Mouse (Mus musculus) liver, embryonic 14.5 days (tissue): ENCODE results near the gene Ints6l. TPM values are rescaled to one million over a fixed set of nuclear protein-coding genes. Genes with fewer than 3 reads are reported as not detected.

Experiments
- ATAC-seq: fragments of 200-750 bp; cut with Nextera tagmentation; 2 replicates; pipeline ENCODE4 v1.8.0; 2017; ENCODE audit warnings: moderate number of reproducible peaks, mild to moderate bottlenecking, moderate library complexity; ENCODE audit not compliant: insufficient read depth
- DNase-seq, 3 experiments: peaks; one replicate each; pipeline ENCODE4 v3.0.0-alpha.2; 2012 to 2013; ENCODE audit warnings: low read depth in 3 of 3, low spot score in 3 of 3
- H3K27ac ChIP-seq: fragments of 300-500 bp; sonication (generic); 2 replicates; pipeline ENCODE4 v1.5.1; 2014; ENCODE audit warnings: moderate library complexity, mild to moderate bottlenecking, control low read depth, inconsistent platforms
- H3K27me3 ChIP-seq: fragments of 300-500 bp; sonication (generic); 2 replicates; pipeline ENCODE4 v1.6.1; 2014; ENCODE audit warnings: mild to moderate bottlenecking, low read length, moderate library complexity; ENCODE audit not compliant: control insufficient read depth, insufficient read depth
- H3K36me3 ChIP-seq: fragments of 300-500 bp; sonication (generic); replicated peaks from 2 replicates; pipeline ENCODE4 v1.6.1; 2014; ENCODE audit warnings: low read depth; ENCODE audit not compliant: control insufficient read depth, insufficient read depth
- H3K4me1 ChIP-seq, 2 experiments: fragments of 200-500 bp in 1 of 2; fragments of 300-500 bp in 1 of 2; sonication (generic) in 1 of 2; replicated peaks; 2 replicates each; pipeline ENCODE4 v1.6.1; 2012 to 2014; ENCODE audit warnings: antibody characterized with exemption in 1 of 2, inconsistent platforms in 1 of 2, low read length in 1 of 2; ENCODE audit not compliant: control insufficient read depth in 2 of 2, insufficient read depth in 2 of 2
- H3K4me2 ChIP-seq: fragments of 300-500 bp; sonication (generic); 2 replicates; pipeline ENCODE4 v1.6.1; 2014; ENCODE audit warnings: low read depth, mild to moderate bottlenecking, control low read depth, moderate library complexity
- H3K4me3 ChIP-seq, 2 experiments: fragments of 200-500 bp in 1 of 2; fragments of 300-500 bp in 1 of 2; sonication (generic) in 1 of 2; 2 replicates each; pipeline ENCODE4 v1.5.1; 2012 to 2014; ENCODE audit warnings: low read depth in 2 of 2, low read length in 2 of 2, mild to moderate bottlenecking in 2 of 2, control low read depth in 1 of 2, inconsistent platforms in 1 of 2, moderate library complexity in 1 of 2; ENCODE audit not compliant: insufficient read depth in 1 of 2
- H3K9ac ChIP-seq: fragments of 300-500 bp; sonication (generic); replicated peaks from 2 replicates; pipeline ENCODE4 v1.6.1; 2014; ENCODE audit warnings: mild to moderate bottlenecking, control low read depth, moderate library complexity
- H3K9me3 ChIP-seq: fragments of 300-500 bp; sonication (generic); 2 replicates; pipeline ENCODE4 v1.6.1; 2016; ENCODE audit warnings: low read length, mixed read lengths; ENCODE audit not compliant: control insufficient read depth
- CTCF ChIP-seq: IDR thresholded peaks from 2 replicates; pipeline ENCODE4 v1.5.1; 2016; ENCODE audit warnings: antibody characterized with exemption, low read depth, control low read depth
- EP300 ChIP-seq: IDR thresholded peaks from 2 replicates; pipeline ENCODE4 v1.6.1; 2016; ENCODE audit warnings: antibody characterized with exemption, low read depth
- WGBS: fragments of 180-500 bp; shearing (Covaris S2); extraction: QIAGEN DNeasy Blood & Tissue Kit; methylation state at CpG from one replicate; pipeline ENCODE4 v1.1.7; 2014; ENCODE audit not compliant: insufficient replicate concordance; 5-methylcytosine and 5-hydroxymethylcytosine counted together
- polyA plus RNA-seq, 2 experiments: library from polyadenylated mRNA; depleted of rRNA in 1 of 2; stranded (reverse) in 1 of 2; unstranded in 1 of 2; fragments of >200 nt; fragmentation: Nextera tagmentation in 1 of 2; extraction: Ambion mirVana in 1 of 2; gene quantifications; 2 replicates each; pipeline versions ENCODE4 v1.2.1 to v1.2.3; 2012 to 2014

Gene Ints6l
- polyA plus RNA-seq, 2 experiments, result 36.4 to 79.7 TPM

- TF ChIP-seq EP300 (0 out of 2 replicates have a peak, but pooled peaks have one; percentile 21), CTCF (peak; percentile 70)
- peak; percentile 90 for ATAC-seq
- peak; percentile 77 to 79 (median 78) for DNase-seq
- peak overlapping the region; percentile 71 for H3K4me2 ChIP-seq
- H3K9me3 ChIP-seq, result no peaks in the 10 kb centered on the region
- peak overlapping the region; percentile 88 for H3K27ac ChIP-seq
- WGBS, result 11% methylated on average over 52 of the region's 65 CpGs
- peak overlapping the region; percentile 68 to 81 for H3K4me3 ChIP-seq
- peak overlapping the region; percentile 91 for H3K9ac ChIP-seq
- H3K27me3 ChIP-seq, result no peaks in the 10 kb centered on the region
- peaks cover 3% of the 10 kb centered on the region for H3K36me3 ChIP-seq
- H3K4me1 ChIP-seq, result peaks cover 0 to 9% of the 10 kb centered on the region in 2 experiments; a peak in 3 of 4 replicates
These were observed 952 bp downstream of the Ints6l start for GRCm38 (mm10) chrX:56455372-56456246.

- Histone ChIP-seq H3K4me1 (peaks cover 0 to 9% of the 10 kb centered on the region in 2 experiments; a peak in 3 of 4 replicates), H3K4me2 (peak overlapping the region; percentile 71), H3K36me3 (peaks cover 6% of the 10 kb centered on the region), H3K4me3 (peak overlapping the region; percentile 68 to 81), H3K27ac (peak overlapping the region; percentile 81), H3K9ac (peak overlapping the region; percentile 91), H3K9me3 (no peaks in the 10 kb centered on the region), H3K27me3 (no peaks in the 10 kb centered on the region)
- WGBS, result 4% methylated on average over 8 of the region's 8 CpGs
- TF ChIP-seq CTCF (no peak), EP300 (peak; percentile 90)
- peak; percentile 73 to 76 (median 76) for DNase-seq
- ATAC-seq, result peak; percentile 68
These were observed 1.7 kb downstream of the Ints6l start for GRCm38 (mm10) chrX:56456379-56456778.

GRCm38 (mm10) chrX:56462020-56462933 lies 7.6 kb downstream of the Ints6l start:
- H3K4me1 ChIP-seq, result peaks cover 0 to 19% of the 10 kb centered on the region in 2 experiments; a peak in 2 of 4 replicates
- 41% methylated on average over 14 of the region's 14 CpGs for WGBS

GRCm38 (mm10) chrX:56464906-56465305 lies 10.2 kb downstream of the Ints6l start:
- Histone ChIP-seq H3K36me3 (peaks cover 18% of the 10 kb centered on the region), H3K4me3 (no peak overlapping the region), H3K4me2 (peak overlapping the region; percentile 24), H3K27ac (no peak overlapping the region), H3K9ac (no peak overlapping the region), H3K27me3 (no peaks in the 10 kb centered on the region), H3K4me1 (peaks cover 0 to 19% of the 10 kb centered on the region in 2 experiments; a peak in 2 of 4 replicates), H3K9me3 (no peaks in the 10 kb centered on the region)
- ATAC-seq (peak; percentile 53; the same call in 1 of the 2 replicates), DNase-seq (no peak)
- TF ChIP-seq CTCF (no peak), EP300 (peak; percentile 55)
- WGBS, result 30% methylated on average over 1 of the region's 1 CpGs

More at GRCm38 (mm10) chrX:56462020-56462933, 7.6 kb downstream of the Ints6l start:
- Histone ChIP-seq H3K4me2 (no peak overlapping the region), H3K9me3 (no peaks in the 10 kb centered on the region), H3K27me3 (no peaks in the 10 kb centered on the region), H3K27ac (no peak overlapping the region), H3K36me3 (peaks cover 18% of the 10 kb centered on the region), H3K9ac (no peak overlapping the region), H3K4me3 (no peak overlapping the region)
- ATAC-seq (no peak), DNase-seq (no peak)
- TF ChIP-seq CTCF (no peak), EP300 (no peak)
